Mouse (Mus musculus) MEL (cell line): Measurements from ENCODE around the gene Smad6.

Experiments used
- CTCF ChIP-seq, 3 experiments: IDR thresholded peaks in 2 of 3; conservative IDR thresholded peaks in 1 of 3; 2 replicates each; pipeline ENCODE4 v1.5.1; 2011 to 2012; ENCODE audit warnings: low read length in 3 of 3, low read depth in 2 of 3, mild to moderate bottlenecking in 2 of 3, improper control_type of control experiment in 1 of 3, inconsistent platforms in 1 of 3, mixed read lengths in 1 of 3, moderate library complexity in 1 of 3; ENCODE audit not compliant: control insufficient read depth in 1 of 3, insufficient read depth in 1 of 3, poor library complexity in 1 of 3, severe bottlenecking in 1 of 3
- GATA1 ChIP-seq: IDR thresholded peaks from 2 replicates; pipeline ENCODE4 v1.6.1; 2011; ENCODE audit warnings: low read depth, low read length, improper control_type of control experiment
- POLR2AphosphoS2 ChIP-seq: IDR thresholded peaks from 2 replicates; pipeline ENCODE4 v1.6.1; 2011; ENCODE audit warnings: low read length, improper control_type of control experiment
- RCOR1 ChIP-seq: IDR thresholded peaks from 2 replicates; pipeline ENCODE4 v1.6.1; 2012; ENCODE audit warnings: low read depth, mild to moderate bottlenecking, inconsistent platforms, low read length, improper control_type of control experiment

DNA sequence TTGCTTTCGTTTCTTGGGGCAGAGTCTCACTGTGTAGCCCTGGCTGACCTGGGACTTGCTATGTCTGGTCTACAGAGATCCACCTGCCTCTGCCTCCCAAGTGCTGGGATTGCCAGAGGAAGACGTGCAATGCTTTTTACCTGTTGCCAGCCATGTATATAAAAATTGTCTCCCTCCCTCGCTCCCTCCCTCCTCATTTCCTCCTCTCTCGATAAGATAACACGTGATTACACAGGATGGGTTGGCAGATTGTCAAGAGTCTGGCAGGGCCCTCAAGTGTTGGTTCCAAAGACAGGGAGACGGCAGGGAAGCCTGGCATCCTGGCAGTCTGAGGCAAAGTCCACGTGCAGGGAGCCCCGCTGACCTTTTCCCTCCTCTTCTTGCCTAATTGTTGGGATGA is 32.2 kb downstream of the Smad6 start:
- TF ChIP-seq POLR2AphosphoS2 (no peak), RCOR1 (peak; percentile 74), GATA1 (peak; percentile 77), CTCF (IDR thresholded peaks at IDR 0.05 in 2 of 3, conservative IDR thresholded peaks at IDR 0.05 in 1 of 3; ENCODE audit: control insufficient read depth in 1 of 3, insufficient read depth in 1 of 3, low read depth in 2 of 3, low read length in 3 of 3, poor library complexity in 1 of 3, severe bottlenecking in 1 of 3) (no peak)
